Mouse (Mus musculus) adrenal gland, postnatal 14 days (tissue): ENCODE results near the gene Npvf. TPM values are rescaled to one million over a fixed set of nuclear protein-coding genes. Genes with fewer than 3 reads are reported as not detected.

Experiments
- DNase-seq: peaks from one replicate; pipeline ENCODE4 v3.0.0; 2021; ENCODE audit warnings: mixed read lengths
- long read RNA-seq, 2 experiments: library from polyadenylated mRNA; stranded (forward); transcript quantifications; one replicate each; pipeline ENCODE4 v2.0.0; 2021
- total RNA-seq: library from RNA; stranded (reverse); gene quantifications from 2 replicates; pipeline ENCODE4 v1.2.3, GENCODE M21; 2021

Npvf gene
- not detected in 2 replicates for total RNA-seq
- long read RNA-seq, experiment 1 = 0 reads
- long read RNA-seq, experiment 2 = 0 reads

DNA sequence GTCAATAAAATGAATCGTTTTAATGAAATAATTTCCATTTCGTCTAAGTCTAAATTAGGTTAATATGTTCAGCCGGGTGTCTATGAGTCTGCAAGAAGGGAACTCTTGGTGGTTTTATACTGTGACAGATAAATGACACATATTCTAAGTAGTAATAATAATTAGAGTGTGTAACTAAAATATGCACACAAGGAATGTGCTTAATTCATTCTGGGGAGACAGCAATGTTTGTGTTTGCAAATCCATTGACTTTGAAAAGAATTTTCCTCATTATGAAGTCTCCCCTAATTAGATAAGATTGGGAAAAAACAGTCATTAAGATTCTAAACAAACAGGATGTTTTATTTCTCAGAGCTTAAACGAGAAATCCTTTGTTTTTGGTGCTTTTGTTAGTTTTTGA, at the start of gene Npvf:
Gene Npvf (minus strand): TSS at position 84 of the 400 bp plus-strand sequence.
- no peak for DNase-seq

DNA sequence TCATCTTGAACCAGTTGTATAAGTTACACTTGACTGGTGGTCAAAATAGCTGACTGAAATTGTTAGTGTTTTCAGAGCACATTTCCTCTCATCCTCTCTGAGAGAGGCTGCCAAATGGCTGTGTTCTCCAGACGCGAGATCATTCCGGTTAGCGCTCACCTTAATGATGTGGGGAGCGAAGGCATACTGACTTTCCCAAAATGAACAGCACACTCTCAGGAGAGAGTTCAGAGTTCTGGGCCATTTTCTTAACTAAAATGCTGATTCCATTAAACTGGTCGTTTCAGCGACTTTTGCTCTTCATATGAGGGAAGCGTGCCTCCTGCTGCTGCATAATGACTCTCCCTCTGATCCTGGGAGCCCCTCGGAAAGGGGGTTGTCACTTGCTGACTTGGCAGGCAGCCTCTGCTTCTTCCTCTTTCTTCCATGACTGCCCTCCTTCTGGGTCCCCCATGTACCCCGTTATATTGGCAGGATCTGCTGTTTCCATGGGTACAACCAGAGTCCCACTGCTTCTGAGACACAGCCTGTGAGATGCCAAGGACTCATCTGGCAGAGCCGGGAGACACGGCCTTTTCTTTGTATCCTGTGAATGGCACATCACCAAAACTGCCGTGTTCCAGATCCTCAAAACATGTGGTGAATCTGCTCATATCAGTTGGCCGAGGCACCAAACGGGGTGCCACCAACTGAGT, 35.0 kb upstream of the Npvf start:
- DNase-seq = no peak

- DNase-seq = peak; percentile 44
These were observed 30.6 kb upstream of the Npvf start for GRCm38 (mm10) chr6:50684646-50685415.

DNA sequence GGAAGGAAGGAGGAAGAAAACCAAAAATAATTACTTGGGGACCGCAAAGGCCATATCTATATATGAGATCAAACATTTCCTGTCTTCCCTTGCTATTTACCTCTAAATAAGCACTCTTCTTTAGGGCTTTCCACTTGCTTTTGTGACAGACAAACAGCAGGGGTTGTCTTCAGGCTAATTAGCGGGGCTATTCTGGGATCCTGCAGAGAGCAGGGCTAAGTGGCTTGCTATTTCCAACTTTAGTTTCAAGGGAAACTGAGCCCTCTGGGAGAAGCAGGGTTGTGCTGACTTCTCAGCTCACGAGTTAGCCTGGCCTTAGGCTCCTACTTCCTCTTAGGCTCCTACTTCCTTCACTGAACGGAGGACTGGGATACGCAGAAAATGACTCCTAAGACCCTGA, 27.3 kb upstream of the Npvf start:
- DNase-seq = no peak

GRCm38 (mm10) chr6:50680224-50681215, 26.3 kb upstream of the Npvf start:
- DNase-seq = no peak

GRCm38 (mm10) chr6:50679486-50679828, 25.2 kb upstream of the Npvf start:
- DNase-seq = no peak

- DNase-seq = peak; percentile 84
These were observed 24.7 kb upstream of the Npvf start for GRCm38 (mm10) chr6:50678826-50679485.

GRCm38 (mm10) chr6:50671191-50671590, 17.0 kb upstream of the Npvf start:
- no peak for DNase-seq

DNA sequence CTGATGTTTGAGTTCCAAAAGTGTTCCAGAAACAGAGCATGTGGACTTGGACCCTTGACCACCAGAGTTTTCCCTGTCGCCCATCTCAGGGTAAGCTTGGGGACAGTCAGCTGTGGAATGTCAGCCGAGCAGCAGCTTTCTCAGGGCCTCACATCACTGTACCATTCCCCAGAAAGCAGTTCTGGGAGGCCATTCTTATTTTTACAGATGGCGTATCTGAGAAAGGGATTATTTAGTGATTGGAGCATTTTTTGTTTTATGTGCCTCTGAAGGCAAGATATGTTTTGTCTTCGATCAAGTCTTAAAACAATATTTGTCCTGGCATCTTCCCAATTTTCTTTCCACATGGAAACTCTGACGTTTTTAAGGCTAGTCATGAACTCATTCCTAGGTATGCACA, 12.7 kb upstream of the Npvf start:
- no peak for DNase-seq

- DNase-seq = no peak
These were observed 10.8 kb upstream of the Npvf start for GRCm38 (mm10) chr6:50665020-50665419.

GRCm38 (mm10) chr6:50664193-50664592, 10.0 kb upstream of the Npvf start:
- DNase-seq = no peak

DNA sequence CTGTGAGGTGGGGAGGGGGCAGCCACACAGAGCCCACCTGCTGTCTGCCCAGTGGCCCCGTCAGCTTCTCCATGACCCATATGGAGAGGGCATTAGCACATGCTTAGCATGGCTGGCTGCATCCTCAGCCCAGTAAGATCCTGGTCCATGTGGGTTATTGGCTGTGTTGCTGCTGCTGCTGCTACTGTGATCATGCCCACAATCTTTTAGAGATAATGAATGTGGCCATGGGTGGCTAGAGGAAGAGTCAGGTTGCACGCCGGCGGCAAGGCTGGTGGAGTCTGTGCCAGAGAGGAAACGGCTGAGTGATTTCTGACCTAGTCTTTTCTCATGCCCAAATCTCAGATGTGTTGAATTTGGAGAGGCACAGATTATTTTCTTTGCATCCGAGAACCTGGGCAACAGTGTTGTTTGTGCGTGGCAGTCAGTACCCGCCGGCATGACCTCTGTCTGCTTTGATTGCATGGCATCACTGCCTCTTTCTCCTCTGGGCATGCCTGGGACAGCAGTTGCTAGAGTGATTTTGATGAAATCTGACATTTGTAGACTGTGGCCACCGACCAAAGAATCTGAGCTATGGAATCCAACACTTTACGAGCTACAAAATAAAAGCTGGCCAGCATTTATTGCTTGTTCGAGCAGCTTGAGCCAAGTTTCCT, 8.8 kb upstream of the Npvf start:
- no peak for DNase-seq

GRCm38 (mm10) chr6:50661729-50662128, 7.5 kb upstream of the Npvf start:
- no peak for DNase-seq

DNA sequence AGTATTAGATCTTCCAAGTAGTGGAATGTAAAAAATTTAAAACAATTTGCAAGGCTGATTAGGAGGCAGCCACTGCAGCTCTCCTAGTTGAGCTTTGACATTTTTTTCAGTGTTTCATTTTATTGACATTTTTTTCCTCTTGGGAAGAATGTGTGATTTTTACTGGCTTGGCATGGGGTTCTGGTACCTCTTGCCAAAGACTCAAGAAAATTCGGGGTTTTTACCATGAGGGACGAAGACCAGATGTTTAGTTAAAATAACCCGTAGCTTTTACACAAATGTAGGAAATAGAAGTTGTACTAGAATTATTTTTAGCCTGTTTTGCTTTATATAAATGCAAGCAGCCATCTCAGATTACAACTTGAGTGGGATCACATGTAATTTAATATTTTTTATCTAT, 4.2 kb upstream of the Npvf start:
- no peak for DNase-seq

GRCm38 (mm10) chr6:50658018-50658417, 3.8 kb upstream of the Npvf start:
- DNase-seq = no peak

GRCm38 (mm10) chr6:50656426-50656825, 2.2 kb upstream of the Npvf start:
- DNase-seq = no peak

GRCm38 (mm10) chr6:50655925-50656324, 1.7 kb upstream of the Npvf start:
- no peak for DNase-seq

- DNase-seq = no peak
These were observed 6.6 kb downstream of the Npvf start for GRCm38 (mm10) chr6:50647656-50648055.

DNA sequence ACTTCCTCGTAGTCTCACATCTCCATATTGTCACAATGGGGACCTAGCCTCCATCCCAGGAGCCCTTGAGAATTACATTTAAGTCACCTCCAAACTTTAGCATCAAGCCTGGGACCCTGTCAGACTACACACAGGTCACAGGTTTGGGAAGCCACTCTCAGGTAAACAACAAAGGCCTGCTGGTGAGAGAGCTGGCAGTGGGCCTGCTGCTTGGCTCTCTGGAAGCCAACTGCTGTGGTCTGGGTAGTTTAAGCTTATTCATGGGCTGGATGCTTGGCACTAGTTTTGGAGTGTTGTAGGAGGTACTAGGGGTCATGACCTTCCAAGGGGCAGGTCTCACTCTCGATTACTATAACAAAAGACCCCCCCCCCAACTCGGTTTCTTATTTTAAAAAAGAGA, 7.6 kb downstream of the Npvf start:
- no peak for DNase-seq

GRCm38 (mm10) chr6:50644701-50645100, 9.5 kb downstream of the Npvf start:
- no peak for DNase-seq

DNA sequence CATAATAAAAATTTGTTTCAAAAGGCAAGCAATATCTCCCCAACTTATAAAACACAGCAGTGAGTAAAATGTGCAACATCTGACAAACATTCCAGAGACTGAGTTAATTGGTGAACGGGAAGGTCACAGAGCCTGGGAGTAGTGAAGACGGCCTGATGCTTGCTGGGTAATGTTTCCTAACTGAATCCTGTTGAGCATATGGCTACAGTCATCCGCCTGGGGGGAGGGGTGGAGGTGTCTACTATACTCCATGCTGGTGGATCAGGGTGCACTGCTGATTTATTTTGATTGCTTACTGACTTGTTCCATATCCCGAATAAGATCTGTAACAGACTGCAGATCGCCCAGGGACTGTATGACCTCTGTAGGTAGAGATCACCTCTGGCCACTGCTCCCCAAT, 12.3 kb downstream of the Npvf start:
- DNase-seq = no peak

DNA sequence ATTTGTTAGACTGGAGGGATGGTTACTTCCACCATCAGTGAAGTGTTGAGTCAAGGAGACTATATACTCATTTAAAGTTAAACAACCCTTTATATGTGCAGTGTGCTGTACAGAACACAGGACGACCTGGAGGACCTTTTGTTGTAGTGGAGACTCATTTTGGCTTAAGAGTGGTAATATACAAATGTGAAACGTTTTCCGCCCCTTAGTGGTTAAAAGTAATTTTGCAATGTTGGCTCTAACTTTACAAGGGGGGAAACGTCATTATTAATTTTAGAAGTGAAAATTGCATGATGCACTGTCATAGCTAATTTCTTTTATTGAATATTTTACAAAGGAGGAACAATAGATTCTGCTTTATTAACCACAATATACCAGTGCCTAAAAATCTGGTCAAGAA, 13.9 kb downstream of the Npvf start:
- peak; percentile 17 for DNase-seq
